15 mouse cellular contexts compared by ENCODE assay signal in genomic region chr9:86186751-86187747, GRCm38 (mm10).
DNase-seq lines count a peak whose midpoint lies in the region; ATAC-seq and TF ChIP-seq lines count a peak whose summit lies in the region.
"Had no signal": no experiment of that assay in that cellular context is flagged by ENCODE, and none has a peak within 500 bp of the region (broad histone marks: within the 10 kb centered on the region; RNA-seq: fewer than 3 reads in every experiment).

No protein-coding gene starts in this region.

- no peak overlapping the region for H3K4me3 ChIP-seq in forebrain, embryonic 13.5 days
- no peak overlapping the region for H3K4me3 ChIP-seq in hindbrain, embryonic 16.5 days (ENCODE audit: low read length)
- H3K4me3 ChIP-seq in midbrain, postnatal 0 days (ENCODE audit: low read depth, low read length), result no peak overlapping the region
- H3K4me3 ChIP-seq: gastrocnemius, adult 2 months; heart, embryonic 10.5 days; limb, embryonic 13.5 days; myocyte had no signal

- peaks cover 17% of the 10 kb centered on the region for H3K4me1 ChIP-seq in forebrain, embryonic 13.5 days
- no peaks in the 10 kb centered on the region for H3K4me1 ChIP-seq in hindbrain, embryonic 16.5 days (ENCODE audit: control insufficient read depth, insufficient read depth, low read depth, low read length)
- peaks cover 13% of the 10 kb centered on the region; the same call in 1 of the 2 replicates for H3K4me1 ChIP-seq in midbrain, postnatal 0 days (ENCODE audit: insufficient read depth, low read length)
- H3K4me1 ChIP-seq: heart, embryonic 10.5 days had no signal

- H3K27ac ChIP-seq in forebrain, embryonic 13.5 days, result no peak overlapping the region
- H3K27ac ChIP-seq in hindbrain, embryonic 16.5 days (ENCODE audit: low read depth, low read length), result no peak overlapping the region
- H3K27ac ChIP-seq in midbrain, postnatal 0 days (ENCODE audit: low read depth, low read length), result no peak overlapping the region
- H3K27ac ChIP-seq: gastrocnemius, adult 2 months; heart, embryonic 10.5 days; limb, embryonic 13.5 days had no signal

- H3K36me3 ChIP-seq in forebrain, embryonic 13.5 days (ENCODE audit: poor library complexity, severe bottlenecking), result no peaks in the 10 kb centered on the region
- H3K36me3 ChIP-seq in hindbrain, embryonic 16.5 days (ENCODE audit: control insufficient read depth, insufficient read depth, low read length), result no peaks in the 10 kb centered on the region
- H3K36me3 ChIP-seq in midbrain, postnatal 0 days (ENCODE audit: insufficient read depth, low read length), result no peaks in the 10 kb centered on the region
- H3K36me3 ChIP-seq: G1E; heart, embryonic 10.5 days; limb, embryonic 13.5 days had no signal

- peak; percentile 70 for DNase-seq in embryo, embryonic 10.5 days (ENCODE audit: low spot score)
- peak; percentile 24 for DNase-seq in midbrain, postnatal 0 days (ENCODE audit: low spot score)
- DNase-seq in Muller cell, postnatal 12 days (ENCODE audit: inconsistent ontology term), result no peak
- DNase-seq in adrenal gland, adult 18-20 months (ENCODE audit: low spot score in 2 of 2), result no peak
- DNase-seq in urinary bladder, postnatal 4 days (ENCODE audit: low spot score in 2 of 2), result no peak
- DNase-seq: adrenal gland, postnatal 14 days; cerebellum, postnatal 14 days; gastrocnemius, adult 2 months; kidney, adult 2 months had no signal

- TF ChIP-seq CTCF in midbrain, postnatal 0 days (IDR thresholded peaks at IDR 0.05), result no peak

- WGBS in forebrain, embryonic 13.5 days, result 18% methylated on average over 11 of the region's 11 CpGs
- 28% methylated on average over 11 of the region's 11 CpGs for WGBS in hindbrain, embryonic 16.5 days
- 23% methylated on average over 11 of the region's 11 CpGs for WGBS in midbrain, postnatal 0 days

- no peak overlapping the region for H3K4me2 ChIP-seq in forebrain, embryonic 13.5 days
- no peak overlapping the region for H3K4me2 ChIP-seq in hindbrain, embryonic 16.5 days (ENCODE audit: low read length)
- no peak overlapping the region for H3K4me2 ChIP-seq in midbrain, postnatal 0 days (ENCODE audit: low read depth, low read length, poor library complexity, severe bottlenecking)
- H3K4me2 ChIP-seq: limb, embryonic 13.5 days had no signal

- H3K9me3 ChIP-seq in forebrain, embryonic 13.5 days (replicated peaks), result no peaks in the 10 kb centered on the region
- H3K9me3 ChIP-seq in hindbrain, embryonic 16.5 days (ENCODE audit: control insufficient read depth, low read length), result no peaks in the 10 kb centered on the region
- H3K9me3 ChIP-seq in midbrain, postnatal 0 days (ENCODE audit: low read length), result no peaks in the 10 kb centered on the region
- H3K9me3 ChIP-seq: G1E; heart, embryonic 10.5 days; limb, embryonic 13.5 days had no signal

- H3K27me3 ChIP-seq in forebrain, embryonic 13.5 days, result no peaks in the 10 kb centered on the region
- no peaks in the 10 kb centered on the region for H3K27me3 ChIP-seq in hindbrain, embryonic 16.5 days (replicated peaks; ENCODE audit: control insufficient read depth, insufficient read depth, low read length)
- H3K27me3 ChIP-seq in midbrain, postnatal 0 days (ENCODE audit: insufficient read depth, low read length), result no peaks in the 10 kb centered on the region
- H3K27me3 ChIP-seq: limb, embryonic 13.5 days had no signal

- ATAC-seq in forebrain, embryonic 13.5 days, result peak; percentile 72; the same call in 1 of the 2 replicates
- peak; percentile 72 for ATAC-seq in hindbrain, embryonic 16.5 days
- peak; percentile 62 for ATAC-seq in midbrain, postnatal 0 days (ENCODE audit: low FRiP score)

- H3K9ac ChIP-seq in forebrain, embryonic 13.5 days, result no peak overlapping the region
- H3K9ac ChIP-seq in hindbrain, embryonic 16.5 days (ENCODE audit: low read depth, low read length), result no peak overlapping the region
- no peak overlapping the region for H3K9ac ChIP-seq in midbrain, postnatal 0 days (replicated peaks; ENCODE audit: low read length, poor library complexity, severe bottlenecking)
- H3K9ac ChIP-seq: limb, embryonic 13.5 days had no signal

Comparison
In these comparisons a context has a peak if more than half of its experiments do, and no peak if none do; other contexts are left out.
1. DNase-seq: peak in embryo, embryonic 10.5 days (single experiment) and midbrain, postnatal 0 days (single experiment); none in Muller cell, postnatal 12 days (single experiment), adrenal gland, adult 18-20 months (0 of 2) and urinary bladder, postnatal 4 days (0 of 2).
2. Peak in every context shown above with its lines, with median percentiles within 50 percentile points of each other: ATAC-seq.